Mouse (Mus musculus): ENCODE data around the gene Otop2.

The Otop2 gene

DNA sequence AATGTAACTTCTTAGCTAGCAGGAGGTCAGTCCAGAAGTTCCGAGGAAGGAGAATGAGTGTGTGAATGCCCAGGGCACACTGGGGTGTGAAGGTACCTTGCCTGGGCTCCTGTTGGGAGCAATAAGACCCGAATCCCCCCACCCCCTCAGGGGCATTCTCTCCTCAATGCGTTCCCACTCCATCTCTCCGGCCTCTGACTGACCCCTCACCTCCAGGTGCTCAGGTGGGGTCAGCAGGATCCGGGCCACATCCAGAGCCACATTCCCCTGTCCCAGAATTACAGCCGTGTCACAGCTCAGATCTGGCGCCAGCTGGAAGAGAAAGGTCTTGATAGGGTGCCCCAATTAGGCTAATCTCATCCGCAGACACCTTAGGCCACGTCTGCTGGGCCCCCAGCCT, 35.9 kb upstream of the Otop2 start:
- H3K27me3 ChIP-seq (ENCODE audit: control insufficient read depth, insufficient read depth, low read length, poor library complexity, severe bottlenecking) = 0 out of 2 replicates have a peak, but pooled peaks cover 2% of the 10 kb centered on the region
- DNase-seq (ENCODE audit: low read depth, low spot score) = no peak

DNA sequence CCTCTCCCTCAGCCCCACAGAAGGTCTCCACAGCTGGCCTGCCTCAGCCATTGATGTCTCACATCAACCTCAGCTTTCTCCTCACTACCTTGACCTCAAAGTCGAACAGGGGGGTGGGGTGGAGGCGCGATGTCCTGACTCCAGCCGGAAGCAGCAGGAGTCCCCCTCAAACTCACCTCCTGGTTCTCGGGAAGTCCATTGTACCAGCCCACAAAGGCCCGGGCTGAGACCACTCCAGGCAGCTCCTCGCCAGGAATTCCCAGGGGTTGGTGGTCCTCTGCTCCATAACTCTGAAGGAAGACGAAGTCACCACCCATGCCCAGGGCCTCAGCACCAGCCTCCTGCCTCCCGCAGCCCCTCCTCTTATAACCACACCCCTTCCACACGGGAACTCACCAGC, 35.5 kb upstream of the Otop2 start:
- no peak for DNase-seq (ENCODE audit: low read depth, low spot score)
- 0 out of 2 replicates have a peak, but pooled peaks cover 2% of the 10 kb centered on the region for H3K27me3 ChIP-seq (ENCODE audit: control insufficient read depth, insufficient read depth, low read length, poor library complexity, severe bottlenecking)
- peaks cover 9% of the 10 kb centered on the region for H3K36me3 ChIP-seq (ENCODE audit: control insufficient read depth, insufficient read depth, low read length, poor library complexity, severe bottlenecking)

More for the DNA sequence above, 35.9 kb upstream of the Otop2 start:
- H3K36me3 ChIP-seq (ENCODE audit: control insufficient read depth, insufficient read depth, low read length, poor library complexity, severe bottlenecking) = peaks cover 9% of the 10 kb centered on the region

DNA sequence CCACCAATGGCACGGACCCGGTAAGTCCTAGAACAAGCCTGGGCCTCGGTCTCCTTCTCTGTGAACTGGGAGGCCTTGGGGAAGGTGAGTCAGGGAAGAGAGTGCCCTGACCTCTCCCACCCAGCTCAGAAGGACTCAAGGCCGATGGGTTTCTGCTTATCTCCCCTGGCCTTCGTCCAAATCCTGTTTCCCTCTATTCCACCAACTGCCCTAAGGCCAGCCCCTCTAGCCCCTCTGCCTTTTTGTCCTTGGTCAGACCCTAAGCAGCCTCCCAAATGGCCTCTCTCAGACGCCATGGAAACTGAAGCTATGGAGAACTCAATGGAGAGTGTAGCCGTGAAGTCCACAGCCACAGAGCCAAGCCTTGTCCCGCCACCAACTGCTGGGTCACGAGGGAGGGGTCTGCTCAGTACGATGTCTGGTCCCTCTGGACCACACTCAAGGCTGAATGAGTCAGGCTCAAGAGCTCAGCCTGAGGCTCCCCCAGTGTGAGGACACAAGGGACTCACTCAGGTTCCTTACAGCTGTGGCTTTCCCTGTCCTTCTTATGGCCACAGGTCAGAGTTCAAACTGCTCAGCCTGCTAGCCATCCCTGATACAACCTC, 34.0 kb upstream of the Otop2 start:
- no peak for DNase-seq (ENCODE audit: low read depth, low spot score)
- Histone ChIP-seq H3K27me3 (ENCODE audit: control insufficient read depth, insufficient read depth, low read length, poor library complexity, severe bottlenecking) (no peaks in the 10 kb centered on the region), H3K36me3 (ENCODE audit: control insufficient read depth, insufficient read depth, low read length, poor library complexity, severe bottlenecking) (peaks cover 9% of the 10 kb centered on the region)

DNA sequence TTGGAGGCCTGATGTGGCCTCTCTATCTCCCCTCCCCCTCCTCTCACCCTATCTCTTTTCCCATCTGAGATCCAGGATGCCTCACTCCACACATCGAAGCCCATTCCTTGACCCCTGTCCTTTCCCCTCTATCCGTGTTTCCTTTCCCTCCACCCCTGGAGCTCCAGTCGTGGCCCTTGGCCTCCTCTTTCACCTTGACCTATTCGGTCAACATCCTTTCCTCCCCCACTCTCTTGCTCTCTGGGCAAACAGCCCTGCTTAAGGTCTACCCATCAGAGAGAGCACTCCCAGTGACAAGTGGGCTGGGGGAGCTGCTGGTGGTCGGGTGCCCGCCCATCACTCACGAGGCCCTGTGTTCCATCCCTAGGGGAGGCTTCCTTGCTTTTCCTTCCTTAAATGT, 33.2 kb upstream of the Otop2 start:
- Histone ChIP-seq H3K27me3 (ENCODE audit: control insufficient read depth, insufficient read depth, low read length, poor library complexity, severe bottlenecking) (no peaks in the 10 kb centered on the region), H3K36me3 (ENCODE audit: control insufficient read depth, insufficient read depth, low read length, poor library complexity, severe bottlenecking) (peaks cover 7% of the 10 kb centered on the region)
- no peak for DNase-seq (ENCODE audit: low read depth, low spot score)

DNA sequence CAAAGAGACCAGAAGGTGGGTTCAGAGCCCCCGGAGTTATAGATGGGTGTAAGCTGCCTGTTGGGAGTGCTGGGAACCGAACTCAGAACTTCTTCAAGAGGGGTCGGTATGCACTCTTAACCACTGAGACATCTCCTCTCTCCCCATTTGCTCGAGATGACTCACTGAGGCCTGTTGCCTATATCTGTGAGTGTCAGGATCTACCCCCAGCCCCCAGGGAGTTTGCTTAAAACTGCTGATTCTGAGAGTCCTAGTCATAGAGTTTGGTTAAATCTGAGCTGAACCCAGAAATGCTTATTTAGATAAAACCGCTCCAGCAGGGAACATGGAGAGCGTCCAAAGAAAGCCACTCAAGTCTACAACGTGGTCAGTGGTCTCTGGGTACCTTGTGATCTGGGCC, 32.8 kb upstream of the Otop2 start:
- no peaks in the 10 kb centered on the region for H3K27me3 ChIP-seq (ENCODE audit: control insufficient read depth, insufficient read depth, low read length, poor library complexity, severe bottlenecking)
- peaks cover 4% of the 10 kb centered on the region for H3K36me3 ChIP-seq (ENCODE audit: control insufficient read depth, insufficient read depth, low read length, poor library complexity, severe bottlenecking)
- no peak for DNase-seq (ENCODE audit: low read depth, low spot score)

DNA sequence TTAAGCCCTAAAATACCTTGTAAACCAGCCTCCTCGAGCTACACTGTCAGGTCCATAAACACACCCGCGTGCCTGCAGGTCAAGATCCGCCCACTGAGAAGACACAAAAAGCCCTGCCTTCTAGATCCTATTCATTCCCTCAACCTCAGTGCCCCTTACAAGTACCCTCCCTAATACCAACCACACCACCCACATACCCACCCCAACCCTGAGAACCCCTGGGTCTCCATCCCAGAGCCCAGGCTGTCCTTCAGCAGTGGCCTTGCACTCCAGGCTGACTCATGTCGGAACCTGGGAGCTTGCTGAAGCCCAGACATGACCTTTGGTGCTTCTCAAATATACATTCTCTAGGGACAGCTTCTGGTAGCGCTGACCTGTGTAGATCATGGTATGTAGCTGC, 32.2 kb upstream of the Otop2 start:
- DNase-seq (ENCODE audit: low read depth, low spot score) = no peak
- Histone ChIP-seq H3K27me3 (ENCODE audit: control insufficient read depth, insufficient read depth, low read length, poor library complexity, severe bottlenecking) (no peaks in the 10 kb centered on the region), H3K36me3 (ENCODE audit: control insufficient read depth, insufficient read depth, low read length, poor library complexity, severe bottlenecking) (peaks cover 2% of the 10 kb centered on the region; the same call in 1 of the 2 replicates)

DNA sequence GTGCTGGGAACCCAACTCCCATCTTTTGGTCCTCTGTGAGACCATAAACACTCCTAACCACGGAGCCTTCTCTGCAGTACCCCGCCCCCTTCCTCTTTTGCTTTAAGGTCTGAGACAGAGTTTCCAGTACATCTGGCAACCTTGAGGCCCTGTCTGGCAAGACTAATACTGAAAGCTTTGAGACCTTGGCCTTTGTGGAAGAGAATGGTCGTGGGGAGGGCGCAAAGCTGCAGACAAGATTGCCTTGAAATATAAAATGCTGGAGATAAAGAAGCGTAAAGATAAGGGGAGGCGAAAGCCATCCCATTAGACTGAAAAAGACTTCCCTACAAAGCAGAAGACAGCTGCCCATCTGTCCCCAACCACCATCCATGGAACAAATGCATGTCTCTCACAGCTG, 31.5 kb upstream of the Otop2 start:
- no peak for DNase-seq (ENCODE audit: low read depth, low spot score)
- no peaks in the 10 kb centered on the region for H3K27me3 ChIP-seq (ENCODE audit: control insufficient read depth, insufficient read depth, low read length, poor library complexity, severe bottlenecking)
- peaks cover 2% of the 10 kb centered on the region; the same call in 1 of the 2 replicates for H3K36me3 ChIP-seq (ENCODE audit: control insufficient read depth, insufficient read depth, low read length, poor library complexity, severe bottlenecking)

DNA sequence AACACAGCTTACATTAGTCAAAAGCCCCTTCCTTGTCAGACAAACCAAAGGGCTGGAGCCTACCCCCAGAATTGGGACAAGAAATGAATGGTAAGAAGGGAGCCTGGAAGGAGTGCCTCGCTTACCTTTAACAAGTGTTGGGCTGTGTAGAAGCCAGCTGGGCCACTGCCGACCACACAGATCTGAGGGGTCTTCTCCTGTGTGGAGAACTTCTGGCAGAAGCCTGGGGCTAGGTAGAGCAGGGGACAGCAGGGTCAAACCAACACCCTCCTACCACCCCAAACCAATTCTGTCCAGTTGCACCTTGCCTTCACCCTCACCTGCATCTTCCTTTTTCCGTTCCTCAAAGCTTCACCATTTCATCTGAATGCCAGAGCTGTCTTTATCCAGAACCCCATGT, 31.0 kb upstream of the Otop2 start:
- H3K36me3 ChIP-seq (ENCODE audit: control insufficient read depth, insufficient read depth, low read length, poor library complexity, severe bottlenecking) = peaks cover 2% of the 10 kb centered on the region; the same call in 1 of the 2 replicates
- DNase-seq (ENCODE audit: low read depth, low spot score) = no peak
- H3K27me3 ChIP-seq (ENCODE audit: control insufficient read depth, insufficient read depth, low read length, poor library complexity, severe bottlenecking) = no peaks in the 10 kb centered on the region

DNA sequence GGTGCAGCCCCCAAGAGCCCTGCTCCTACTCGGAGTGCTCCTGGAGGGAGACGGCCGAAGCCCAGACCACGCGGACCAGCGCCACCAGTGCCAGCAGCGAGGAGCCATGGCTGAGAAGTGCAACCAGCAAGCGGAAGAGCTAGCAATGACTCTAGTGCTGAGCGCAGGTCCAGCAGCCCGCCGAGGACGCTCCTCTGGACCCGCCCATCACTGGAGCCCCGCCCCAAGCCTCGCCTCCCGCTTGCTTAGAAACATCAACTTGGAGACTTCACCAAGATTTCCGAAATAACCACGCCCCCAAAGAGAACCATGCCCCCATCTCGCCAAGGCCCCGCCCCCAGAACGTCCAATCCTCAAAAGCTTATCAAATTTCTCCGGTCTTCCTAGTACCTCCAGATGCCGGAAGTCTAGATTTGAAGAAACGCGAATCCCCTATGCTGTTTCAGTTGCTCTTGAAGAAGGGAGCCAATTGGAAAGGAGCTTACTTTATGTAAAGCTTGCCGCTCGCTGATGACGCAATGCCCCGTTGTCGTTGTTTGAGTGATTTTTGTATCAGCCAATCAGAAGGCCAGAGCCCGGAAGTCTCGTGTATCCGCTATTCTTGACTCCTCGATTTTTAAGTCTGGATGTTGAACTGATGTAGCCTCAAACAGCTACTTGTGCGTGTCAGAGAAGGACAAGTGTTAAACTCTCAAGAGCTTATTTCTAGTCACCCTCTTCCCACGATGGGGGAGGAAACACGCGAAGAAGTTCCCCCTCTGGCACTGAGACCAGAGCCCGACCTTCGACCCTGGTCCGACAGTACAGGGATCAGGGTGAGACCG, 30.0 kb upstream of the Otop2 start, which contains the start of gene Fdxr:
Gene Fdxr (minus strand): TSS at position 271 of the 824 bp plus-strand sequence.
- H3K36me3 ChIP-seq (ENCODE audit: control insufficient read depth, insufficient read depth, low read length, poor library complexity, severe bottlenecking) = no peaks in the 10 kb centered on the region
- H3K27me3 ChIP-seq (ENCODE audit: control insufficient read depth, insufficient read depth, low read length, poor library complexity, severe bottlenecking) = no peaks in the 10 kb centered on the region
- DNase-seq (ENCODE audit: low read depth, low spot score) = peak; percentile 100

DNA sequence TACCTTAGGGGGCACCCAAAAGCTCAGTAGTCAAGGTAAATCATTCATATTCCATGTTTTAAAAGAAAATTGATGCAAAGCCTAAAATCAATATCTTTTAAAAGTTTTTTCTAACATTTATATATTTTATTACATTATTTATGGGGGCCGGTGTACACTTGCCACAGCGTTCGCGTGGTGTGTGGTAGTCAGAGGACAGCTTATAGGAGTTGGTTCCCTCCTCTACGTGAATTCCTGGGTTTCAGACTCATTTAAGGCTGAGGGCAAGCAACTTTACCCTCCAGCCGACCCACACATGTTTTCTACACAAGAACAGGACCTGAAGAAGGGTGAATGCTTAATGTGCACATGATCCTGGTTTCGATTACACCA, 29.4 kb upstream of the Otop2 start:
- DNase-seq (ENCODE audit: low read depth, low spot score) = no peak
- Histone ChIP-seq H3K36me3 (ENCODE audit: control insufficient read depth, insufficient read depth, low read length, poor library complexity, severe bottlenecking) (no peaks in the 10 kb centered on the region), H3K27me3 (ENCODE audit: control insufficient read depth, insufficient read depth, low read length, poor library complexity, severe bottlenecking) (no peaks in the 10 kb centered on the region)

DNA sequence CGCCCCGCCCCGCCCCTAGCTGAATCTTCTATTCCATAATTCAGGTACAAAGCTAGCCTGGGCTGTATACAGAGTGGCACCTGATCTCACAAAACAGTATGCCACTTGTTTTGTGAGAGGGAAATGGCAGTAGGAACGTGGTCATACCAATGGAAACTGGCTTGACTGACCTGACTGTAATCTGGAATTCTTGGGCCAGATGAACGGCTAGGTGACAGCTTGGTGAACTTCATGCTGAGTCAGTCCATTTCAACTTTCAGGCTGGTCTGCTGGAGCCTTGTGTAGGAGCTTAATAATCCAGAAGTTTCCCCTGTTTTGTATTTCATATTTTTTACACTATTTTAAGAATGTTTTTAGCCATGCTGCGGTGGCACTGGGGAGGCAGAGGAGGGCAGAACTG, 28.8 kb upstream of the Otop2 start:
- H3K36me3 ChIP-seq (ENCODE audit: control insufficient read depth, insufficient read depth, low read length, poor library complexity, severe bottlenecking) = no peaks in the 10 kb centered on the region
- H3K27me3 ChIP-seq (ENCODE audit: control insufficient read depth, insufficient read depth, low read length, poor library complexity, severe bottlenecking) = no peaks in the 10 kb centered on the region
- no peak for DNase-seq (ENCODE audit: low read depth, low spot score)

DNA sequence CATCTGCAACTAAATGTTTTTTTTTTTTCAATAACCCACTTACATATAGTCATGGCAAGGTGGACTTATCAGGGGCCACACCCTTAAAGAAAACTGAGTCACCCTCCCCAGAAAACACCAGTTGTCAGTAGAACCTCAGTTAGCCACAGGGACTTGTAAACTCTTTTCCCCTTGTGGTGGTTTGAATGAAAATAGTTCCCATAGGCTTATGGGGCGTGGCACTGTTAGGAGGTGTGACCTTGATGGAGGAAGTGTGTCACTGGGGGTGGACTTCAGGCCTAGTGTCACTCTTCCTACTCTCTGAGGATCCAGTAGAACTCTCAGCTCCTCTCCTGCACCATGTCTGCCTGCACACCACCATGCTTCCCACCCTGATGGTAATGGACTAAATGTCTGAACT, 27.2 kb upstream of the Otop2 start:
- peak; percentile 26 for DNase-seq (ENCODE audit: low read depth, low spot score)
- Histone ChIP-seq H3K36me3 (ENCODE audit: control insufficient read depth, insufficient read depth, low read length, poor library complexity, severe bottlenecking) (no peaks in the 10 kb centered on the region), H3K27me3 (ENCODE audit: control insufficient read depth, insufficient read depth, low read length, poor library complexity, severe bottlenecking) (no peaks in the 10 kb centered on the region)

DNA sequence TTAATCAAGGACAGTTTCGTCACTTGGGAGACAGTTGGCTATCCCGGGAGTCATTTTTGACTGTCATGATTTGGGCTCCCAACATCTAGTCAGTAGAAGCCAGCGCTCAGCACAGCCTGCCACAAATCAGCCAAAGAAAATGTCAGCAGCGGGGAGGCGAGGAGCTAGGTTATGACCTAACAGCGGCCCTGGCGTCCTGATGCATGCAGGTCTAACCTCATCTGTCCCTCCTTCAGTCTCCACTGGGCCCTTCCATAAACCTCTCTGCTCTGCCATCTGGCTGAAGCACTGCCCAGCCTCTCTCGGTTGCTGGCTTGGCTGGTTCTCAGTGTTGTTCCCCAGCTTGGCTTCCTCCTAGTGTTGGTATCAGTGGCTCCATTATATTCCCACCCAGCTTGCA, 24.7 kb upstream of the Otop2 start:
- H3K36me3 ChIP-seq (ENCODE audit: control insufficient read depth, insufficient read depth, low read length, poor library complexity, severe bottlenecking) = no peaks in the 10 kb centered on the region
- no peaks in the 10 kb centered on the region for H3K27me3 ChIP-seq (ENCODE audit: control insufficient read depth, insufficient read depth, low read length, poor library complexity, severe bottlenecking)
- DNase-seq (ENCODE audit: low read depth, low spot score) = no peak

DNA sequence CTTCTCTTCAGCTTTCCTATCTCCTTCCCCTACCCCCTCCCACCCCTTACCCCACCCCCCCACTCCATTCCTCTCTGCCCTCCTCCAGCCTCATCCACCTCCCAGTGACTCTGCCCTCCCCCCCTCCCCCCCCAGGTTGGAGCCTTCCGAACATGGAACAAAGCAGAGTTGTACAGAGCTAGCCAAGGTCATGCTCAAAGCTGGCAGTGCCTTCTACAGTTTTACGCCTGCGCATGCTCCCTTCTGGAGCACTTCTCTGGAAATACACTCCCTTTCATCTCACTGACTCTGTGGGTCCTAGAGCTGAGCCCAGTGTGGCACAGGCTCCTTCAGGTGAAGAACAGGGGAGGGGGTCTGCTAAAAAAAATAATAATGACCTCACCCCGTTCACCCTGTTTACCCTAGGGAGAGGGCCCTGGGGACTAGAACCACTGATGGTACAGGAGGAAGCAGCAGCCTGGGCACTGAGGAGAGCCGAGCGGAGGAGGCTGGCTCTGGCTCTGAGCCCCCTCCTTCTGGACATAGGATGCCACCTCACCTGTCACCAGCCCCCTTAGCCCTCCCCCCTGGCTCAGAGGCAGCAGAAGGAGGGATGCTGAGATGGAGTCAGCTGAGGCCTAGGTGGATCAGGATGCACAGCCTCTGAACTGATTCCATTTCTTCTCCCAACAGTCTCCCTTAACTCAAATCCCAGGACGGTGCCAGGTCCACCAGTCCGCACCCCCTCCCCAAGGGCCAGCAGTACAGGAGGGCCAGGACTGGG, 24.1 kb upstream of the Otop2 start:
- DNase-seq (ENCODE audit: low read depth, low spot score) = no peak
- no peaks in the 10 kb centered on the region for H3K27me3 ChIP-seq (ENCODE audit: control insufficient read depth, insufficient read depth, low read length, poor library complexity, severe bottlenecking)
- no peaks in the 10 kb centered on the region for H3K36me3 ChIP-seq (ENCODE audit: control insufficient read depth, insufficient read depth, low read length, poor library complexity, severe bottlenecking)

DNA sequence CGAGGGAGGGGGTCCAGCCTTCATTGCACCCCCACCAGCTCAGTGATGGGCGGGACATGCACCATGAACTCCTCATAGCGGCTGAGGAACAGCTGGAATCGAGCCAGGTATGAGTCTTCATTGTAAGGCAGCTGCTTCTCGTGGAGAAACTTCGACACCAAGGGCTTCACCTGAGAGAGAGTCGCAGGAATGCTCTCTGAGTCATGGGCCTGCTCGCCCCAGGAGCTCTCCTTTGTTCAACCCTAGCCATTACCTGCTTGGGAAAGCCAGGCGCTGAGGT, 23.5 kb upstream of the Otop2 start:
- Histone ChIP-seq H3K36me3 (ENCODE audit: control insufficient read depth, insufficient read depth, low read length, poor library complexity, severe bottlenecking) (no peaks in the 10 kb centered on the region), H3K27me3 (ENCODE audit: control insufficient read depth, insufficient read depth, low read length, poor library complexity, severe bottlenecking) (no peaks in the 10 kb centered on the region)
- DNase-seq (ENCODE audit: low read depth, low spot score) = no peak
